Mouse (Mus musculus) gastrocnemius, postnatal 25 days (tissue): Measurements from ENCODE around the gene Gnl1. TPM values are rescaled to one million over a fixed set of nuclear protein-coding genes. Genes with fewer than 3 reads are reported as not detected.
"Not testable (repeated sequence)": the region's sequence is repeated elsewhere in the genome, so short reads cannot be mapped to it uniquely, and the experiment has no call there.

Source experiments
- DNase-seq: peaks from one replicate; pipeline ENCODE4 v3.0.0; 2022
- total RNA-seq, 2 experiments: library from RNA; stranded (reverse); gene quantifications; 1 replicate in 1 of 2; 2 replicates in 1 of 2; pipeline ENCODE4 v1.2.3; 2021

Gnl1 gene
- total RNA-seq, 2 experiments from 2014 or later = 14.7 to 16.1 TPM

- peak; percentile 77 for DNase-seq
Measured at GRCm38 (mm10) chr17:35994175-35994878, 14.7 kb downstream of the Gnl1 start.

GRCm38 (mm10) chr17:35994879-35995240 lies 15.2 kb downstream of the Gnl1 start:
- DNase-seq = no peak

GRCm38 (mm10) chr17:35996949-35997348 lies 17.3 kb downstream of the Gnl1 start:
- DNase-seq = peak; percentile 88

- DNase-seq = no peak
Measured at GRCm38 (mm10) chr17:35997713-35998510, 18.3 kb downstream of the Gnl1 start.

DNA sequence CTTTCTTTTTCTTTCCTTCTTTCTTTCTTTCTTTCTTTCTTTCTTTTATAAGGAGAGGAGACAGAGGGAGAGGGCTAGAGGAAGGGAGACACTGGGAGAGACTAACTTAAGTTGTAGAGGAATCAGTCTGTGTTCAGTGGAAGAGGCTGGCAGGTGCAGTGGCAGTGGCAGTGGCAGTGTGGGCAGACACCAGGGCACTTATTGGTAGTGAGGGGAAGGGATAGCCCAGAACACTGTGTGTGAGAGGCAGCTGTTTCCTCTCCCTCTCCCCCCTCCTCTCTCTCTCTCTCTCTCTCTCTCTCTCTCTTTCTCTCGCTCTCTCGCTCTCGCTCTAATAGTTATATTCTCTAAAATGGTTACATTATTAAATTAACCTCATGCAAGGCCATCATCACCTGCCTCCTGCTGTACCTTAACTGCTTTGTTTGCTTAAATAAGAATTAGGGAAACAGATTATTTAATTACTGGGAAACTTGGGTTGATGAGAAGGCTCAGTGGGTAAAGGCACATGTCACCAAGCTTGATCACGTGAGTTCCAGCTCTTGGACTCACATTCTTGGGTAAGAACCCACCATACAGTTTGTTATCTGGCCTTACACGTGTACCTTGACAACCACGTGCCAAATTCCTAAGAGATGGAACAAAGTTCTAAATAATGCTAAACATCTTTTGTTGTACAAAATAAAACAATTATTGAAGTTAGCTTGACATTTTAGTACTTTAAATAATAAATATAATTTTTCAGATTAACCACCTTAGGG lies 19.1 kb downstream of the Gnl1 start:
- DNase-seq = no peak

- no peak for DNase-seq
Measured at GRCm38 (mm10) chr17:35999356-35999755, 19.7 kb downstream of the Gnl1 start.

- no peak for DNase-seq
Measured at GRCm38 (mm10) chr17:36000349-36000748, 20.7 kb downstream of the Gnl1 start.

DNA sequence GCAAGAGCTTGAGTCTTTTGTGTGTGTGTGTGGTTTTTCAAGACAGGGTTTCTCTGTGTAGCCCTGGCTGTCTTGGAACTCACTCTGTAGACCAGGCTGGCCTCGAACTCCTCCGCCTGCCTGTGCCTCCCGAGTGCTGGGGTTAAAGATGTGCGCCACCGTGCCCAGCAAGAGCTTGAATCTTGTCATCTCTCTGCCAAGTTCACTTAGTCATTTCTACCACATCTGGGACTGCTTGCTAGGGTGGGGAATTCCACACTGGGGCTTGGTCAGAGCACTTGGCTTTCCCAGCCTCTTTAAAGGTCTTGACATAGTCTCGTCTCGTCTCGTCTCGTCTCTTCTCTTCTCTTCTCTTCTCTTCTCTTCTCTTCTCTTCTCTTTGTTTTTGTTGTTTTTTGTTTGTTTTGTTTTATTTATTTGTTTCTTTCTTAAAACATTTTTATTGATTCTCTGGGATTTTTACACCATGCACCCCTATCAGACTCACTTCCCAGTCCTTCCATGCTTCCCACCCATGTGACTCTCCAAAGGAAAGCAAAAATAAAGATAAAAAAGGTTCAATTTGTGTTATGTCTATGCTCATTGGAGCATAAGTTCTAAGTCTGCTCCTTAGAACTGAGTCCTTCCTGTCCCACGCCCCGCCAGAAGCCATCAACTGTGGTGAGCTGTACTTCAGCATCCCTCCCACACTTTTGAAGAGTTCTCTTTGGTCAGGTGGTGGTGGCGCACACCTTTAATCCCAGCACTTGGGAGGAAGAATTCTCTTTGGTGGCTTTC lies 21.7 kb downstream of the Gnl1 start:
- DNase-seq = no peak

DNA sequence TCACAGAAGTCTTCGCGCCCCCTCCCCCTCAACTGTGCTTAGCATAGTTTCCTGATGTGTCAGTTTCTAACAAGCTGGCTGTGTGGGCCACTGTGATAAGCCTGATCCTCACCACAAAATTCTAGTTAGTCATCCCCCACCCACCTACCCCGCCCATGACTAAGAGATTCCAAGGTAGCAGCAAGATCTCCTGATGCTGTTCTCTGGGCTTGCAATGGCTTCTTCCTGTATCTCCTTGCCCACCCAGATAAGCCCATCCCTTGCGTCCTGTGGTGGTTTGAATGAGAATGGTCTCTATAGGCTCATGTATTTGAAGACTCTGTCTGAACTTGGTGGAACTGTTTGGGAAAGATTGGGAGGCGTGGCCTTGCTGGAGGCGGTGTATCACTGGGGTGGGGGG lies 22.3 kb downstream of the Gnl1 start:
- DNase-seq = no peak

- DNase-seq = no peak
Measured at GRCm38 (mm10) chr17:36003331-36003730, 23.7 kb downstream of the Gnl1 start.

DNA sequence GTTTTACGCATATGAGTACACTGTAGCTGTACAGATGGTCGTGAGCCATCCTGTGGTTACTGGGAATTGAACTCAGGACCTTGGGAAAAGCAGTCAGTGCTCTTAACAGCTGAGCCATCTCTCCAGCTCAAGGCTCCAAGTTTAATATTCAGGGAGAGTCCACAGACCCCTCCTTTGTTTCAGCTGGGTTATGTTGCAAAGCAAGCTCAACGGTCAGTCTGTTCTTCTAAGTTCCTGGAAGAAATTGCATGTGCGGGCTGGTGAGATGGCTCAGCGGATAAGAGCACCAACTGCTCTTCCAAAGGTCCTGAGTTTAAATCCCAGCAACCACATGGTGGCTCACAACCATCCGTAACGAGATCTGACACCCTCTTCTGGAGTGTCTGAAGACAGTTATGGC lies 24.8 kb downstream of the Gnl1 start:
- not testable (repeated sequence) for DNase-seq

DNA sequence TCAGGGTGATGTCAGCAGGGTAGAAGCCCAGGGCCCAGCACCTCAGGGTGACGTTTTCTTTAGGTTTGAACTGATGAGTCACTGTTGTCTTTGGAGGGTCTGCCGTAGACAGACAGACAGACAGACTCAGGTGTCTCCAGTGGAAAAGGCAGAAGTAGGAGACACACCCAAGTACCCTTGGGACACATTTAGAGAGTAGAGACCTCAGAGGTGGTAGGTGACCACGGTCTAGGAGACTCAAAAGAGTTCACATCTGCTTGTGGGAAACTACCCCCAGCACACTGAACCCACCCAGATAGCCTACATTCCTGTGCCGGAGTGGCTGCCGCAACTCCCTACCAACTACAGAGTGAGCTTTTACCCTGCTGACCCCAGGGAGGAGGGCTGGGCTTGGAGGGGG lies 35.3 kb downstream of the Gnl1 start:
- no peak for DNase-seq

GRCm38 (mm10) chr17:36017046-36017445 lies 37.4 kb downstream of the Gnl1 start:
- no peak for DNase-seq

- DNase-seq = no peak
Measured at GRCm38 (mm10) chr17:36018979-36019378, 39.3 kb downstream of the Gnl1 start.

GRCm38 (mm10) chr17:36019519-36019918 lies 39.9 kb downstream of the Gnl1 start:
- DNase-seq = no peak

- peak; percentile 68 for DNase-seq
Measured at GRCm38 (mm10) chr17:36020191-36021073, 40.8 kb downstream of the Gnl1 start, which contains the start of gene H2-T24. H2-T24 (minus strand) TSS chr17:36020560.

DNA sequence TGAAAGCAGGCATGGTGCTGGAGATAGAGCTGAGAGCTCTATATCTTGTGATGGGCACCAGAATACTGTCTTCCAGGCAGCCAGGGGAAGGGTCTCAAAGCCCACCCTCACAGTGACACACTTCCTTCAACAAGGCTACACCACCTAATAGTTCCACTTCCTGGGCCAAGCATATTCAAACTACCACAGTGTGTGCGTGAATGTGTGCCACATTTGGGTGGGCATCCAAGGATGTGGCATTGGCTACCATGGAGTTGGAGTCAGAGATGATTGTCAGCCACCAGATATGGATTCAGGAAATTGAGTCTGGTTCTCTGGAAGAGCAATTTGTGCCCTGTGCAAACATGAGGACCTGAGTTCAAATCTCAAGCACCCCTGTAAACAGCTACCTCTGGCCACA lies 41.7 kb downstream of the Gnl1 start:
- no peak for DNase-seq

- DNase-seq = no peak
Measured at GRCm38 (mm10) chr17:36022098-36022497, 42.4 kb downstream of the Gnl1 start.

DNA sequence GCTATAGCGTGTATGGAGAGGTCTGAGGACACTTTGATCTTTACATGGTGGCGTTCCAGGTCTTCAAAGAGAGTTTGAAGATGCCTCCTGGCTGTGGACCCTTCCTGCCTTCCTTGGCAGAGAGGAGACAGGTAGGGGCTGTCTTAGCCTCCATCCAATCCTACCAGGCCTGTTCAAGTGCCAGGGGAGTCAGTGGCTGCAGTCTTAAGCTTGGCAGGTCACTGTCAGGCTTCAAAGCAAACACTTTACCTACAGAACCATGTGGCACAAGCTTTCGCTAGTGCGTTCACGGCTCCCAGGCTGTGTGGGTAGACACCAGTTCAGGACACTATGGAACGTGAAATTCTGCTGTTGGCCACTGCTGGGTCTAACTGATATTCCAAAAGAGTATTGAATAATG lies 43.3 kb downstream of the Gnl1 start:
- no peak for DNase-seq

DNA sequence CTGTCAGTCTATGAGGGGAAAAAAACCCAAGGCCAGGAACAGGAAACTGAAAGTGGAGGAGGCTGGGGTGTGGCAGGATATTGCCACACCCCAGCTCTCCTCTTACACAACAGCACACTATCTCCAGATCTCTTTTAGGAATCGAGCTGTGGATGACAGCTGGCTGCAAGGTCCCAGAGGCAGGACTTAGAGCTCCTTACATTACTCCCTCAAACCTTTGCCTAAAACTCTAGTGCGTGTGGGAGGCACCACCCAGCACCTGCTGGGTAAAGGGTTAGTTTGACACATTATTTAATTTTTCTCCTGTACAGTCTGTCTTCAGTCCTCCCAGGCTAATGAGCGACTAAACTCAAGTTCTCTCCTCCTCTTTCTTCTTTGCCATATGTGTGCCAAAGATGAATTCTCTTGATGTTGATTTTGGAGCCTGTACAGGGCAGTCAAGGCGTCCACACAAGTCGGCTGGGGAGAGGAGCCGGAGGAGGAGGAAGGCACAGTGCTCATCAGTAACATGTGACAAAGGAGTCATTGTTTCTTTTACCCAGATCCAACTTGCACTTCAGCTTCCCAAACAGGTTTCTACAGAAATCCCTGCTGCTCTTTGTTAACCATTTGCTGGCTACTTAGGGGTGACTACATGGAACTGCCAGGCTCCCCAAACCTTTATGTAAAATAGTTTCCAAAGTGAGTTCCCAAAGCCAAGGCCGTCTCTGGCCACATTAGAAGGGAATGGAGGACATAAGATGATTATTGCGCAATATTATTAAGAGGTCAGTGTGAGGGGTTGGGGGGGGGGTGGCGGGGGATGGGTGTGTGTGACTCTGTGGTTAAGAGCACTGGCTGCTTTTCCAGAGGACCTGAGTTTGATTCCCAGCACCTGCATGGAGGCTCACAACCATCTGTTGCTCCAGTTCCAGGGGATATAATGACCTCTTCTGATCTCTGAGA lies 44.3 kb downstream of the Gnl1 start:
- no peak for DNase-seq
